Mouse (Mus musculus): ENCODE measurements around the gene Flywch2.

- TF ChIP-seq CTCF (IDR thresholded peaks at IDR 0.05; ENCODE audit: low read depth): no peak
- TF ChIP-seq EP300 (IDR thresholded peaks at IDR 0.05; ENCODE audit: low read depth): no peak
Observed at GRCm38 (mm10) chr17:23730441-23730840, 55.4 kb downstream of the Flywch2 start.

All from liver, postnatal 0 days (tissue).